Mouse (Mus musculus) retina, postnatal 7 days (tissue): Measurements from ENCODE around the gene Egf.
A peak's percentile ranks its signal among the peaks of the same experiment; 100 is the strongest.

Experiments used
- DNase-seq: peaks from one replicate; pipeline ENCODE4 v3.0.0-alpha.2; 2012; ENCODE audit warnings: low read depth, low spot score

Egf gene

GRCm38 (mm10) chr3:129723311-129723710 lies 31.8 kb downstream of the Egf start:
- no peak for DNase-seq

DNA sequence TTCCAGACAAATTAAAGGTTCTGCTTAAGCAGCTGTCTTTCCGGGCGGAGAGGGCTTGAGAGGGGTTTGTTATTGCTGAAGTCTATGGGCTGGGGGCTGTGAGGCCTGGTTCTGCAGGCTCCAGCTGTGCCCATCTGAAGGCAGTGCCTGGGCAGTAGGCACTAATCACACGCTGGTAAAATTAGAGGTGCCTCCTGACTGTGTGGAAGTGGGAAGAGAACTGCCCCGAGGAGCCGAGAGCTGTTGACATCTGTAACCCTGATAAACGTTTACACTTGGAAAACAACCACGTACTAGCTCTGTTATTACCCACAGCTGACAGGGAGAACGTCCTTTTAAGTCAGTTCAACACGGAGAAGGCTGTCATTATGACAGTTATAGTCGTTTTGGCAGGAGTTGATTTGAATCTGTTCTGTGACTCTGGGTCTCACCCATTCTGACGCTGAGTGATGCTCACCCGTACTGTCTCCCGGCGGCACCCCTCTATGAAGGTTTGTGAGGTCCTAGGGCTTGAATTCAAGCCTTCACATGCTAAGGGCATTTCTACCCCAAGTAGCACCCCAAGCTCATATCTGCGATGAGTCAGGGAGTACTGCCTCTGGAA lies 40.5 kb downstream of the Egf start:
- DNase-seq: no peak

DNA sequence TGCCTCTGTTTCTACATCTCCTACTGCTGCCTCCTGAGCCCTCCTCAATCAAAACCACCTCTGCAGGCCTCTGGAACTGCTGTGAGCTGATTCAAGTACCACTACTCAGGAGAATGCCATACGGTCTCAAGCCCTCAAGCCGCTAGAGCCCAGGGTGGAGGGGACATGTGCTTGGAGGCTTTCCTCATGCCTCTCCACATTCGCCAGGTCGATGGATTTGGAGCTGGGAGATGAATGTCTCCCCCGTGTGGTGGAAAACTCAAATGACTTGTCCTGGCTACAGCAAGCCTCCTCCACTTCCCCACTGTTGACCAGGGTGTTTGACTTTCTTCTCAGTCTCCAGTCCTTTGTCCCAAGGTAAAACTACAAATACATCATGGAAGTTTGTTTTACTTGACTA lies 47.0 kb downstream of the Egf start:
- DNase-seq: peak; percentile 42

DNA sequence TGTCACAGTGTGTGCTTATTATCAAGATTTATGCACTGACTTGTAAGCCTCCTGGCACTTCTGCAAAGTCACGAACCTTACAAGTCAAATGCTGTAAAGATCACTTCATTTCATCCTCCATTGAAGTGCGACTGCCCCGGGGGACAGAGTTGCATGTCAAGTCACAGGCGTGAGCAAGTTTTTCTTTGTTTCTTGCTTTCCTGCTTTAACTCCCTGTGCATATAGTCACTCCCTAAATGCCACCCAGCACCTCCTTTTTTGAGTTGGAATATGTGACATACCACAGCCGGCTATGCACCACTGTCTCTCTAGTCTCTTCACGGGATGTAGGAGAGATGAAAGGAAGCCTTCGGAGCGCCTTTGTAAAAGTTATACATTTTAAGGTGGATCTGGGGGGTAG lies 56.2 kb downstream of the Egf start:
- DNase-seq: no peak

- no peak for DNase-seq
These were observed 56.8 kb downstream of the Egf start for GRCm38 (mm10) chr3:129698365-129698764.

DNA sequence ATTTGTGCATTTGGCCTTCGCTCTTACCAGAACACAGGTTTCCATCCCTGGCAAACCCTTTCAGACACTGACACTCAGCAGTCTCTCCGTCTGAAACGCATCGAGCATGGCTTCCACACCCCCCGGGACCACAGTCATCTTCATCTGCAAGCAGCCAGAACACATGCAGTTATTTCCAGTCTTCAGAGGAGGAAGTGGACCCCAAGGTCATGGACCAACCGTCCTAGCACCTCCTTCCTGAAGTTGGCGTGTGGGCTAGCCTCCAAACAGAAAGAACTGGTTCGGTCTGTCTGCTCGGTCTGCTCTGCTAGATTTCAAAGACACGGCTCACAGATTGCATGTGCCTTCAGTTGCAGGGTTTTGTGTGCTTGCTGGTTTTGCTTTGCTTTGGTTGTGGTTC lies 57.4 kb downstream of the Egf start:
- DNase-seq: no peak

DNA sequence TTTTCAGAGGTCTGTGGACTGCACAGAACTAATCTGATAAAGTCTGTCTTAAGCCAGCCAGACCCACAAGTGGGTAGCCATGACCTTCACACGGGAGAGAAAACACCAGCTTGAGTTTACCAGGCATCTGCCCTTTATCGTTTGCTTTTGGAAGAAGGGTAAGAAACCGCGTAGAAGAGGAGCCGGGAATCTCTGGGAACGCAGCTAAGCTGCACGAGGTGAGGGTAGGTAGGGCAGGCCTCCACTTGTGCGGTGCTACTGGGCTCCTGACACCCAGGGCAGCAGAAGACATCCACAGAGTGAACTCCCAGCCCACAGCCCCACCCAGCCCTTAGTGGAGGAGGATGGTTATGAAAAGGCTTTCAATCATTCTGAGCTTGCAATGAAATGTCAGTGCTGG lies 59.2 kb downstream of the Egf start:
- no peak for DNase-seq

DNA sequence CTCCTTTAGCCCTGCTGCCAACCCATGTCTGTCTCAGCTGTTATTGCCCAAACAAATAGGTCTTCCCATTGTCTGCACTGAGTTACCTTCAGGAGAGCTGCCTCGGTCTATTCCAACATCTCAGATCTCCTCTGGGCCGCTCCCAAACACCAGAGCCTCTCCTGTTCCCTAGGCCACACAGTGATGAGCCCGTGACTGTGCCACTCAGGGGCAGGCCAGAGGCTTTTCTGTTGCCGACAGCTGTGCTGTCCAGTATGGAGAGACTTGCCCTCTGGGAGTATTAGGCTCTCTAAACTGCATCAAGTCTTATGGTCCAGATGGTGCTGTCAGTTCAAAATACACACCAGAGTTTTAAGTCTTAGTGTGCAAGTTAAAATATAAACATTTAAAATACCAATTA lies 61.5 kb downstream of the Egf start:
- DNase-seq: no peak

DNA sequence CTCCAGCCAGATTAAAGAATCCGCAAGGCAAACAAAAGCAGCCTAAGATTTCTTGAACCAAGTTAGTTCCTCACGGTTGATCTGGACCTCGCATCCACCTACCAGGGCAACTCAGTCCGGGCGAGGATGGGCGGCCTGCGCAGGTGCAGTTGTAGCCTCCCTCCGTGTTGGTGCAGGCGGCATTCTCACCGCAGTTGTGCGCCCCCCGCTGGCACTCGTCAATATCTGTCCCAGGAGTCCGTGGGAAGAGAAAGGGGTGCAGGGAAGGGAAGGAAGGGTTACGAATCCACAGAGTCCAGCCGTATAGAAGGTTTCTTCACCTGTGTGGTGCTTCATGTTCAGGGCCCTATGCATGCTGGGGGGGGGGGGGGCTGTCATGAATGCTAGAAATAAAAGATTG lies 62.3 kb downstream of the Egf start:
- DNase-seq: no peak

DNA sequence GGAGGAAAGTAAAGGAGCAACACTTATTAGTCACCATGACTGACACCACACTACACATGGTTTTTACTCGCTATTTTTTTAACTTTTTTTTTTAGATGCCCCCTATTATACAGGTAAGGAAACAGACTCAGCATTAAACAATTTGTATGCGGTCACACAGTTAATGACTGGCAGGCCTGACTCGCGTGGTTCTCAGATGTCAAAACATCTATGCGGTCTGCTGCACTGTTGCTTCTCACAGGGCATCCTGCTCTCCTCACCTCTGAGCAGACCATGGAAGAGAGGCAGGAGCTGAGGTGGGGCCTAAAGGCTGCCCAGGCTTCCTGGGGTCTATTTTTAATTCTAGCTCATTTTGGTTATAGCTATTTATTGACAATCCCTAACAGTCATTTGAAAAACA lies 67.7 kb downstream of the Egf start:
- DNase-seq: no peak

DNA sequence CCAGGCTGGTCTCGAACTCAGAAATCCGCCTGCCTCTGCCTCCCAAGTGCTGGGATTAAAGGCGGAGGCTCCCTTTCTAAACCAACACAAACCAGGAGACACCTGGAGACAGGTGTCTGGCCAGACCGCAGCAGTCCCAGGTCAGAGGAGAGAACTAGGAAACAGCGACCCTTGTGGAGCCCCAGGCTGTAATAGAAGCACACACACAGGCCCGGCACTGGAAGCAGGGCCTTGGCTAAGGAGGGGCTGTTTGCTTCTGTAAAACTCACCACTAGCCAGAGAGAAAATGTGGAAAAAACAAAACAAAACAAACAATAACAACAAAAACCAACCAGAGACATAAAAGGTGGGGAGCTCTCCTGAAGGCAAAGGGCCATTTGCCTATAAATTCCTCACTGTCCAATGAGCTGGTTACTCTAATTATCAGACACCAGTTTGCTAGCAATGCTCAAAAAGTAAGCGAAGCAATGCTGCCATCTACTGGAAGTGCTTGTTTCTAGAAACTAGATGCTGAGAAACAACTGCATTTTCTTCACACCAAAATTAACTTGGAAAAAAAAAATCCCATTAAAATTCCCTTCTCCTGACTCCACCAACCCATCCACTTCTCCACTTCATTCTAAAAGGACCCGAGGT lies 68.3 kb downstream of the Egf start:
- peak; percentile 75 for DNase-seq

GRCm38 (mm10) chr3:129686196-129686595 lies 68.9 kb downstream of the Egf start:
- DNase-seq: no peak

DNA sequence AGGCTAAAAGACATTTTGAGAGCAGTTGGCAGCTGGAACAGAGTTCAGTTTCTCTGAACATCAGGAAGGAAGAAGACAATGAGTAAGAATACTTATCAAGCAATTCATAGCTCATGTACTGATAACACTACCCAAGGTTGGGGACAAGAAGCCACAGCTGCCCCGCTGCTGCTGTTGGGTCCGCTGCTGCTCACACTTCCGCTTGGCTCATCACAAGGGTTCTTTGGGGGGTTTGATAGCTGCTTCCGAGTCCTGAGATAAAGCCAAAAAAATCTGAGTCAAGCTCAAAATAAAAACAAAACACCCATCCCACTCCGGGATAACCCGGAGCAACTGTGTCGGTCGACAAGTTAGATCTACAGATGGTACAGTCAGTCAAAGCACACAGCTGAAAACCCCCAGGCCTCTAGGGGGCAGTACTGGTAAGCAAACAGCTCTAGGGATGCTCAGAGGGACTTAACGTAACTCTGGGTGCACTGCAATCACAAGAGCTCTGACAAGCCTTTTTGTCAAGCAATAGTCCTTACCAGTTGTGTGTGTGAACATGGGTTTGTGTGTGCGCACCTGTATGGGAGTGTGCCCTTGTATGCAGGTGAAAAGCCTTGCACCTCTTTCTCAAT lies 71.9 kb downstream of the Egf start:
- no peak for DNase-seq

DNA sequence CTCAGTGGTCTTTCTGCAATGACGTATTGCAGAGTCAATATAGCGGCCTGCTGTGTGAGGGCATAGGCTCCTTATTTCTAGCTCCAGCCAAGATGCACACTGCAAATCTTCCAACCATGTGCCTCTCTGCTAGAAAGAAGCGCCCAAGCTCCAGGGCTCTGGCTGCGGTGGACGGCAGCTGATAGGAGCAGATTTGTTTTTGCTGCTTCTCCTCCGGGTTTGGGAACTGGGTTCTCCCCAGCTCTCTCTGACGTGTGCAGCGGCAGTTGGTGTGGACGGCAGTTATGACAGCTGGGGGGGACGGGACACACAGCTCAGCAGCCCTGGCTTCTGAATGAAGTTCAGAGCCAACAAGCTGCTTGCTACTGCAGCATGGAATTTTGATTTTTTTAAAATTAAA lies 72.7 kb downstream of the Egf start:
- no peak for DNase-seq

GRCm38 (mm10) chr3:129681841-129682240 lies 73.3 kb downstream of the Egf start:
- DNase-seq: no peak

- DNase-seq: no peak
These were observed 74.9 kb downstream of the Egf start for GRCm38 (mm10) chr3:129680258-129680657.

DNA sequence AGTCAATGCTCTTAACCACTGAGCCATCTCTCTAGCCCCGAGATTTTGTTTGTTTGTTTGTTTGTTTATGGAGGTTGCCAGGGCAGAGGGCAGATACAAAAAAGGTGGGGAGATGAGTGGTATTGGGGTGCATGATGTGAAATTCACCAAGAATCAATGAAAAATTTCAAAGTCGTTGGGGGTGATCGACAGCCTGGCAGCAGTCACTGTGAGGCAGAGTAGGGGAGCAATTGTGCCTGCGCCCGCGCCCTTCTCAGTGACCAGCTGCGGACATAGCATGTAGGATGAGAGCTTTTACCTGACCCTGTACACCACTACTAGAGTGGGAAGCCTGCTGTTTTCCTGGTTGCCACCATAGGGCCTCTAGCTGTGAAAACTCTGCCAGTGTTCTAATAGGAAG lies 79.2 kb downstream of the Egf start:
- no peak for DNase-seq

GRCm38 (mm10) chr3:129663906-129664305 lies 91.2 kb downstream of the Egf start:
- no peak for DNase-seq

GRCm38 (mm10) chr3:129658776-129659175 lies 96.3 kb downstream of the Egf start:
- no peak for DNase-seq

- no peak for DNase-seq
These were observed 97.3 kb downstream of the Egf start for GRCm38 (mm10) chr3:129657775-129658174.

- no peak for DNase-seq
These were observed 97.9 kb downstream of the Egf start for GRCm38 (mm10) chr3:129657222-129657621.

DNA sequence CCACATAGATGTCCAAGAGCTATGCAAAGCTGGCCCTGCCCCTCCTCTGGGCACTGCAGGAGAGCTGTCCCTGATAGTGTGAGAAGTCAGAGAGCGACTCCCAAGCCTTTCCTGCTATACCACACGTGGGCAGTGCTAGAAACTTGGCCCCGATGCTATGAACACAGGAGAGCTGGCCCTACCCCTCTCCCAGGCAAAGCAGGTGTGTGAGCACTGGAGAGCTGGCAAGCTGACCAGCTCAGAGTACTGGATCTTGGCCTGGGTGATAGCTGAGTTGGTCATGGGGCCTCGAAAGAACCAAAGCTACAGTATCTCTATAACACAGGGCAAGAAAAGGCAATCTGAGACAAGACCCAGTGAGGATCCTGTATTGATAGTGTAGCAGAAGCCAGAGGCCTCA lies 98.6 kb downstream of the Egf start:
- DNase-seq: no peak

DNA sequence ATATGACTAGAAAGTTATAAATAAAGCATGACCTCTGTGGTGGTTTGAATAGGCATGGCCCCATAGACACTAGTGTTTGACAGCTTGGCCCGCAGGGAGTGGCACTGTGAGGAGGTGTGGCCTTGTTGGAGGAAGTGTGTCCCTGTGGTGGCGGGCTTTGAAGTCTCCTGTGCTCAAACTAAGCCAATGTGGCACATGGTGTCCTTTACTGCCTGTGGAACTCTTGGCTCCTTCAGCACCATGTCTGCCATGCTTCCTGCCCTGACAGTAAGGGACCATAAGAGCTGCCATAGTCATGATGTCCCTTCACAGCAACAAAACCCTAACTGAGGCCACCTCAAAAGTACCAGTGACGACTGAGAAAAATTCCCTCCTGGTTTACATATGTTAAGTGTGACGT lies 102.6 kb downstream of the Egf start:
- DNase-seq: no peak
